Comparison of ENCODE assay signal across 22 mouse cellular contexts in the genomic region with DNA sequence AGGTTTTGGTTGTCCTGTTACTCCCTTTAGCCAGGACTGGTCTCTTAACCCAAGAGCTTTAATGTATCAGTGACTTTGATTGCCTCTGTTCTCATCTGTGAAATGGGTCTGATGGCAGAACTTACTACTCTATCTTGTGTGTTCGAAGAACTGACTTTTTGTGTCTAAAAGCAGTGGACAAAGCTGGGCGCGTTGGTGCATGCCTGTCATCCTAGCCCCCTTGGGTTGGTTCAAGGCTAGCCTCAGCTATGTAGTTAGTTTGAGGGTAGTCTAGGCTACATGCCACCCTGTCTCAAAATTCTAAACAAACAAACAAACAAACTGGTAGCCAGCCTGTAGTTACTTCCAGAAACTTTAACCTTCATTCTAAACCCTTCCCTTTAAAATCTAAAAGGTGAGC. TPM values are rescaled to one million over a fixed set of nuclear protein-coding genes. Genes with fewer than 3 reads are reported as not detected.
DNase-seq lines count a peak whose midpoint lies in the region; ATAC-seq and TF ChIP-seq lines count a peak whose summit lies in the region.
"Had no signal": no experiment of that assay in that cellular context is flagged by ENCODE, and none has a peak within 500 bp of the region (broad histone marks: within the 10 kb centered on the region; RNA-seq: fewer than 3 reads in every experiment).

No protein-coding gene starts in this region.

- H3K27ac ChIP-seq in gastrocnemius, adult 2 months, result peak overlapping the region; percentile 95
- no peak overlapping the region for H3K27ac ChIP-seq in intestine, postnatal 0 days (ENCODE audit: low read depth, low read length)
- H3K27ac ChIP-seq in intestine, embryonic 15.5 days, result no peak overlapping the region
- no peak overlapping the region for H3K27ac ChIP-seq in midbrain, embryonic 10.5 days (replicated peaks)
- no peak overlapping the region for H3K27ac ChIP-seq in midbrain, embryonic 15.5 days
- H3K27ac ChIP-seq in stomach, postnatal 0 days (replicated peaks), result no peak overlapping the region
- H3K27ac ChIP-seq: hindbrain, postnatal 0 days; liver, embryonic 13.5 days; neural tube, embryonic 13.5 days had no signal

- TF ChIP-seq EP300 in stomach, postnatal 0 days (optimal IDR thresholded peaks at IDR 0.05), result no peak

- WGBS in intestine, postnatal 0 days, result 95% methylated on average over 3 of the region's 3 CpGs
- 96% methylated on average over 3 of the region's 3 CpGs for WGBS in intestine, embryonic 15.5 days
- 94% methylated on average over 3 of the region's 3 CpGs for WGBS in midbrain, embryonic 10.5 days
- 90% methylated on average over 3 of the region's 3 CpGs for WGBS in midbrain, embryonic 15.5 days
- WGBS in stomach, postnatal 0 days, result 98% methylated on average over 3 of the region's 3 CpGs

- no peaks in the 10 kb centered on the region for H3K9me3 ChIP-seq in intestine, postnatal 0 days (ENCODE audit: control insufficient read depth)
- no peaks in the 10 kb centered on the region for H3K9me3 ChIP-seq in intestine, embryonic 15.5 days
- H3K9me3 ChIP-seq in midbrain, embryonic 10.5 days (replicated peaks), result no peaks in the 10 kb centered on the region
- no peaks in the 10 kb centered on the region for H3K9me3 ChIP-seq in midbrain, embryonic 15.5 days
- no peaks in the 10 kb centered on the region for H3K9me3 ChIP-seq in stomach, postnatal 0 days (ENCODE audit: control insufficient read depth, low read length)
- H3K9me3 ChIP-seq: liver, embryonic 13.5 days; neural tube, embryonic 13.5 days had no signal

- peaks cover 8% of the 10 kb centered on the region; the same call in 1 of the 2 replicates for H3K4me1 ChIP-seq in intestine, postnatal 0 days (replicated peaks; ENCODE audit: control insufficient read depth, insufficient read depth, low read length)
- peaks cover 17% of the 10 kb centered on the region for H3K4me1 ChIP-seq in intestine, embryonic 15.5 days (replicated peaks)
- peaks cover 33% of the 10 kb centered on the region for H3K4me1 ChIP-seq in midbrain, embryonic 10.5 days
- peaks cover 32% of the 10 kb centered on the region for H3K4me1 ChIP-seq in midbrain, embryonic 15.5 days
- H3K4me1 ChIP-seq in stomach, postnatal 0 days (replicated peaks; ENCODE audit: control insufficient read depth, insufficient read depth), result peaks cover 6% of the 10 kb centered on the region; the same call in 1 of the 2 replicates

- peak; percentile 13 for DNase-seq in gastrocnemius, adult 2 months
- no peak for DNase-seq in gastrocnemius, postnatal 36 days
- DNase-seq in midbrain, embryonic 10.5 days (ENCODE audit: low spot score), result no peak
- no peak for DNase-seq in stomach, postnatal 0 days (ENCODE audit: low spot score)
- DNase-seq in cerebellum, postnatal 4 days (ENCODE audit: low spot score in 2 of 2), result no peak
- DNase-seq: adrenal gland, postnatal 10 days; cerebellum, adult 11 months; cerebellum, postnatal 25 days; heart, postnatal 10 days; kidney, adult 2 months; layer of hippocampus, postnatal 36 days; liver, embryonic 13.5 days; right cerebral cortex, postnatal 25 days; thymus, postnatal 4 days had no signal

- intact Hi-C loops in gastrocnemius, adult 2 months (cut with DNase I), result no loop called here
- intact Hi-C loops in gastrocnemius, postnatal 36 days (cut with DNase I), result no loop called here

- H3K36me3 ChIP-seq in intestine, postnatal 0 days (ENCODE audit: control insufficient read depth, insufficient read depth), result peaks cover 26% of the 10 kb centered on the region
- peaks cover 27% of the 10 kb centered on the region for H3K36me3 ChIP-seq in intestine, embryonic 15.5 days
- H3K36me3 ChIP-seq in midbrain, embryonic 10.5 days, result peaks cover 36% of the 10 kb centered on the region
- no peaks in the 10 kb centered on the region for H3K36me3 ChIP-seq in midbrain, embryonic 15.5 days (replicated peaks)
- H3K36me3 ChIP-seq in stomach, postnatal 0 days (ENCODE audit: control insufficient read depth, insufficient read depth, low read length), result peaks cover 19% of the 10 kb centered on the region

- H3K4me3 ChIP-seq in gastrocnemius, adult 2 months, result peak overlapping the region; percentile 83
- no peak overlapping the region for H3K4me3 ChIP-seq in intestine, postnatal 0 days (ENCODE audit: low read depth, low read length)
- no peak overlapping the region for H3K4me3 ChIP-seq in intestine, embryonic 15.5 days (replicated peaks)
- peak overlapping the region; percentile 81; the same call in 1 of the 2 replicates for H3K4me3 ChIP-seq in midbrain, embryonic 10.5 days
- no peak overlapping the region for H3K4me3 ChIP-seq in midbrain, embryonic 15.5 days
- no peak overlapping the region for H3K4me3 ChIP-seq in stomach, postnatal 0 days (ENCODE audit: low read depth, low read length)

- no peak for TF ChIP-seq CTCF in gastrocnemius, adult 2 months (IDR thresholded peaks at IDR 0.05)
- no peak for TF ChIP-seq CTCF in intestine, postnatal 0 days (IDR thresholded peaks at IDR 0.05; ENCODE audit: low read depth)
- TF ChIP-seq CTCF in stomach, postnatal 0 days (IDR thresholded peaks at IDR 0.05; ENCODE audit: low read depth), result no peak

- H3K4me2 ChIP-seq in intestine, postnatal 0 days (replicated peaks; ENCODE audit: low read depth), result peak overlapping the region; percentile 92
- no peak overlapping the region; the same call in 1 of the 2 replicates for H3K4me2 ChIP-seq in intestine, embryonic 15.5 days (replicated peaks)
- H3K4me2 ChIP-seq in midbrain, embryonic 15.5 days, result no peak overlapping the region
- H3K4me2 ChIP-seq in stomach, postnatal 0 days (replicated peaks; ENCODE audit: low read depth), result peak overlapping the region; percentile 88

- no peaks in the 10 kb centered on the region for H3K27me3 ChIP-seq in intestine, postnatal 0 days (replicated peaks; ENCODE audit: control insufficient read depth, insufficient read depth, low read length)
- no peaks in the 10 kb centered on the region for H3K27me3 ChIP-seq in intestine, embryonic 15.5 days (replicated peaks)
- no peaks in the 10 kb centered on the region for H3K27me3 ChIP-seq in midbrain, embryonic 10.5 days (ENCODE audit: low read depth, poor library complexity, severe bottlenecking)
- 0 out of 2 replicates have a peak, but pooled peaks cover 4% of the 10 kb centered on the region for H3K27me3 ChIP-seq in midbrain, embryonic 15.5 days (replicated peaks)
- no peaks in the 10 kb centered on the region for H3K27me3 ChIP-seq in stomach, postnatal 0 days (ENCODE audit: control insufficient read depth, insufficient read depth, low read length)
- H3K27me3 ChIP-seq: neural tube, embryonic 13.5 days had no signal

- no peak for ATAC-seq in intestine, postnatal 0 days
- no peak for ATAC-seq in intestine, embryonic 15.5 days
- no peak for ATAC-seq in midbrain, embryonic 15.5 days (replicated peaks)
- ATAC-seq in stomach, postnatal 0 days (ENCODE audit: low FRiP score, low TSS enrichment), result no peak
- ATAC-seq: hindbrain, postnatal 0 days; lung, postnatal 0 days had no signal

- no peak overlapping the region for H3K9ac ChIP-seq in intestine, postnatal 0 days (ENCODE audit: low read depth, low read length)
- H3K9ac ChIP-seq in intestine, embryonic 15.5 days, result no peak overlapping the region
- no peak overlapping the region for H3K9ac ChIP-seq in midbrain, embryonic 15.5 days
- no peak overlapping the region for H3K9ac ChIP-seq in stomach, postnatal 0 days (ENCODE audit: low read length)
- H3K9ac ChIP-seq: neural tube, embryonic 13.5 days had no signal

RNA-seq across cellular contexts. Expression of a gene that starts 2.2 kb away (rescaled TPM):
- 100 to 1,000 TPM; 170 to 176 TPM for total RNA-seq in gastrocnemius, adult 2 months (2021)
- total RNA-seq in gastrocnemius, postnatal 36 days (2021), result 100 to 1,000 TPM; 142 to 152 TPM
- polyA plus RNA-seq in intestine, postnatal 0 days (2015; fragmentation: Nextera tagmentation; extraction: Ambion mirVana), result 26.3 and 31.6 TPM in 2 replicates
- 45.2 and 46.1 TPM in 2 replicates for polyA plus RNA-seq in intestine, embryonic 15.5 days (2015; fragmentation: Nextera tagmentation; extraction: Ambion mirVana)
- 34.0 and 42.1 TPM in 2 replicates for polyA plus RNA-seq in midbrain, embryonic 10.5 days (2016; fragmentation: Nextera tagmentation; extraction: Ambion mirVana)
- polyA plus RNA-seq in midbrain, embryonic 15.5 days (2015; fragmentation: Nextera tagmentation; extraction: Ambion mirVana), result 9.6 and 10.5 TPM in 2 replicates
- 27.5 and 29.9 TPM in 2 replicates for polyA plus RNA-seq in stomach, postnatal 0 days (2015; fragmentation: Nextera tagmentation; extraction: Ambion mirVana)

RNA-seq across cellular contexts. Expression of a gene that starts 3.2 kb away (rescaled TPM):
- 10 to 100 TPM; 24.0 to 24.4 TPM for total RNA-seq in gastrocnemius, adult 2 months (2021)
- 10 to 100 TPM; 20.5 to 22.6 TPM for total RNA-seq in gastrocnemius, postnatal 36 days (2021)
- polyA plus RNA-seq in intestine, postnatal 0 days (2015; fragmentation: Nextera tagmentation; extraction: Ambion mirVana), result 14.7 and 16.2 TPM in 2 replicates
- polyA plus RNA-seq in intestine, embryonic 15.5 days (2015; fragmentation: Nextera tagmentation; extraction: Ambion mirVana), result 32.6 and 34.7 TPM in 2 replicates
- polyA plus RNA-seq in midbrain, embryonic 10.5 days (2016; fragmentation: Nextera tagmentation; extraction: Ambion mirVana), result 23.9 and 26.0 TPM in 2 replicates
- polyA plus RNA-seq in midbrain, embryonic 15.5 days (2015; fragmentation: Nextera tagmentation; extraction: Ambion mirVana), result 22.7 and 23.1 TPM in 2 replicates
- polyA plus RNA-seq in stomach, postnatal 0 days (2015; fragmentation: Nextera tagmentation; extraction: Ambion mirVana), result 48.0 and 52.4 TPM in 2 replicates

RNA-seq across cellular contexts. Expression of a gene that starts 23.5 kb away (rescaled TPM):
- 10 to 100 TPM; 10.3 to 24.5 TPM for total RNA-seq in gastrocnemius, adult 2 months (2021)
- total RNA-seq in gastrocnemius, postnatal 36 days (2021), result 10 to 100 TPM; 11.8 TPM
- polyA plus RNA-seq in intestine, postnatal 0 days (2015; fragmentation: Nextera tagmentation; extraction: Ambion mirVana), result 19.5 TPM in 2 replicates
- polyA plus RNA-seq in intestine, embryonic 15.5 days (2015; fragmentation: Nextera tagmentation; extraction: Ambion mirVana), result 4.3 and 7.7 TPM in 2 replicates
- polyA plus RNA-seq in midbrain, embryonic 10.5 days (2016; fragmentation: Nextera tagmentation; extraction: Ambion mirVana), result 0.07 TPM in 1 of 2 replicates, not detected in the other
- polyA plus RNA-seq in midbrain, embryonic 15.5 days (2015; fragmentation: Nextera tagmentation; extraction: Ambion mirVana), result 2.2 TPM in 2 replicates
- 9.3 and 9.8 TPM in 2 replicates for polyA plus RNA-seq in stomach, postnatal 0 days (2015; fragmentation: Nextera tagmentation; extraction: Ambion mirVana)
- polyA plus RNA-seq: forebrain, embryonic 11.5 days had no signal

RNA-seq across cellular contexts. Expression of a gene that starts 27.5 kb away (rescaled TPM):
- under 1 TPM; 0.46 to 0.56 TPM for total RNA-seq in gastrocnemius, adult 2 months (2021)
- 1 to 10 TPM in 1 of 2 experiments, under 1 TPM in 1; 0.54 to 1.4 TPM for total RNA-seq in gastrocnemius, postnatal 36 days (2021)
- polyA plus RNA-seq in intestine, postnatal 0 days (2015; fragmentation: Nextera tagmentation; extraction: Ambion mirVana), result 1.1 and 1.5 TPM in 2 replicates
- polyA plus RNA-seq in intestine, embryonic 15.5 days (2015; fragmentation: Nextera tagmentation; extraction: Ambion mirVana), result 3.2 TPM in 2 replicates
- 1.9 and 2.0 TPM in 2 replicates for polyA plus RNA-seq in midbrain, embryonic 10.5 days (2016; fragmentation: Nextera tagmentation; extraction: Ambion mirVana)
- polyA plus RNA-seq in midbrain, embryonic 15.5 days (2015; fragmentation: Nextera tagmentation; extraction: Ambion mirVana), result 1.5 and 1.6 TPM in 2 replicates
- polyA plus RNA-seq in stomach, postnatal 0 days (2015; fragmentation: Nextera tagmentation; extraction: Ambion mirVana), result 1.4 and 1.6 TPM in 2 replicates

RNA-seq across cellular contexts. Expression of a gene that starts 57.5 kb away (rescaled TPM):
- total RNA-seq in gastrocnemius, adult 2 months (2021), result not detected
- total RNA-seq in gastrocnemius, postnatal 36 days (2021), result under 1 TPM in 1 of 2 experiments, not detected in 1; 0.18 TPM
- polyA plus RNA-seq in intestine, postnatal 0 days (2015; fragmentation: Nextera tagmentation; extraction: Ambion mirVana), result 0.10 and 0.12 TPM in 2 replicates
- polyA plus RNA-seq in intestine, embryonic 15.5 days (2015; fragmentation: Nextera tagmentation; extraction: Ambion mirVana), result 0.23 and 0.29 TPM in 2 replicates
- 0.06 and 0.21 TPM in 2 replicates for polyA plus RNA-seq in midbrain, embryonic 10.5 days (2016; fragmentation: Nextera tagmentation; extraction: Ambion mirVana)
- not detected in 2 replicates for polyA plus RNA-seq in midbrain, embryonic 15.5 days (2015; fragmentation: Nextera tagmentation; extraction: Ambion mirVana)
- 0.05 TPM in 1 of 2 replicates, not detected in the other for polyA plus RNA-seq in stomach, postnatal 0 days (2015; fragmentation: Nextera tagmentation; extraction: Ambion mirVana)
- total RNA-seq: heart, postnatal 10 days; hindbrain, postnatal 0 days; layer of hippocampus, postnatal 36 days; left cerebral cortex, postnatal 25 days had no signal
- polyA plus RNA-seq: hindbrain, postnatal 0 days; neural tube, embryonic 13.5 days had no signal

Comparison
In these comparisons a context has a peak if more than half of its experiments do, and no peak if none do; other contexts are left out.
1. H3K4me3 ChIP-seq: peak in gastrocnemius, adult 2 months (single experiment) and midbrain, embryonic 10.5 days (single experiment); none in intestine, postnatal 0 days (single experiment), intestine, embryonic 15.5 days (single experiment), midbrain, embryonic 15.5 days (single experiment) and stomach, postnatal 0 days (single experiment).
2. H3K4me2 ChIP-seq: peak in intestine, postnatal 0 days (single experiment) and stomach, postnatal 0 days (single experiment); none in intestine, embryonic 15.5 days (single experiment) and midbrain, embryonic 15.5 days (single experiment).